Mouse (Mus musculus): ENCODE results near the gene Vti1a.
A peak's percentile ranks its signal among the peaks of the same experiment; 100 is the strongest.

The Vti1a gene

GRCm38 (mm10) chr19:55315452-55316108, 515 bp upstream of the Vti1a start, which contains the start of gene Zdhhc6:
Gene Zdhhc6 (minus strand): TSS chr19:55316032.
- DNase-seq: peak; percentile 92 to 94

GRCm38 (mm10) chr19:55316901-55317300, 806 bp downstream of the Vti1a start:
- no peak for DNase-seq

GRCm38 (mm10) chr19:55319036-55319435, 2.9 kb downstream of the Vti1a start:
- DNase-seq: no peak

GRCm38 (mm10) chr19:55319521-55319920, 3.4 kb downstream of the Vti1a start:
- DNase-seq: no peak

- DNase-seq: no peak
These were observed 6.5 kb downstream of the Vti1a start for GRCm38 (mm10) chr19:55322604-55323003.

- peak; percentile 49 to 65 for DNase-seq
These were observed 11.4 kb downstream of the Vti1a start for GRCm38 (mm10) chr19:55327510-55327909.

- no peak for DNase-seq
These were observed 15.7 kb downstream of the Vti1a start for GRCm38 (mm10) chr19:55331776-55332175.

- peak; percentile 72 to 74 for DNase-seq
These were observed 16.7 kb downstream of the Vti1a start for GRCm38 (mm10) chr19:55332641-55333268.

- no peak for DNase-seq
These were observed 19.8 kb downstream of the Vti1a start for GRCm38 (mm10) chr19:55335881-55336280.

- DNase-seq: no peak
These were observed 20.3 kb downstream of the Vti1a start for GRCm38 (mm10) chr19:55336441-55336840.

- DNase-seq: no peak
These were observed 21.0 kb downstream of the Vti1a start for GRCm38 (mm10) chr19:55337066-55337465.

GRCm38 (mm10) chr19:55337664-55338063, 21.6 kb downstream of the Vti1a start:
- no peak for DNase-seq

GRCm38 (mm10) chr19:55340521-55340920, 24.4 kb downstream of the Vti1a start:
- no peak for DNase-seq

- no peak for DNase-seq
These were observed 25.3 kb downstream of the Vti1a start for GRCm38 (mm10) chr19:55341377-55341776.

GRCm38 (mm10) chr19:55342423-55342822, 26.3 kb downstream of the Vti1a start:
- DNase-seq: no peak

GRCm38 (mm10) chr19:55343274-55343673, 27.2 kb downstream of the Vti1a start:
- DNase-seq: no peak

- DNase-seq: no peak
These were observed 32.1 kb downstream of the Vti1a start for GRCm38 (mm10) chr19:55348187-55348586.

GRCm38 (mm10) chr19:55350673-55351378, 34.7 kb downstream of the Vti1a start:
- peak in 1 of 2 experiments; percentile 41 for DNase-seq

GRCm38 (mm10) chr19:55362606-55363005, 46.5 kb downstream of the Vti1a start:
- DNase-seq: no peak

GRCm38 (mm10) chr19:55369691-55370090, 53.6 kb downstream of the Vti1a start:
- DNase-seq: no peak

- DNase-seq: no peak
These were observed 60.2 kb downstream of the Vti1a start for GRCm38 (mm10) chr19:55376331-55376730.

GRCm38 (mm10) chr19:55377465-55377864, 61.4 kb downstream of the Vti1a start:
- DNase-seq: no peak

GRCm38 (mm10) chr19:55378884-55379283, 62.8 kb downstream of the Vti1a start:
- no peak for DNase-seq

- DNase-seq: peak in 1 of 2 experiments; percentile 9
These were observed 64.7 kb downstream of the Vti1a start for GRCm38 (mm10) chr19:55380764-55381163.
